Mouse (Mus musculus) kidney, adult 9 months (tissue): ENCODE data around the gene Lipe.
A peak's percentile ranks its signal among the peaks of the same experiment; 100 is the strongest.

Source experiments
- DNase-seq: peaks from one replicate; pipeline ENCODE4 v3.0.0; 2022

Lipe gene

DNA sequence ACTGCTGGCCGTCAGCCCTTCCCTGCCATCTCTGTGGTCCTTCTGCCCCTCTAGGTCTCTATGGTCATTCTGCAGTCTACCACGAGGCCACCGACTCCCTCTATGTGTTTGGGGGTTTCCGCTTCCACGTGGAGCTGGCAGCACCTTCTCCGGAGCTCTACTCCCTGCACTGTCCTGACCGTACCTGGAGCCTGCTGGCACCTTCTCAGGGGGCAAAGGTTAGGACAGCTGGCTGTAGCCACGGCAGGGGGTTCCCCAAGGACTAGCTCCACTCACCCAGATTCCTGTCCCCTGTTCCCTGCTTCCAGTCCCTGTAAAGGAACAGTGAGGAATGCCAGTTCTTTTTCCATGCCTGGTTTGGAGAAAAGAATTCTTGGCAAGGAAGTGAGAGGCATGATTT is 49.6 kb downstream of the Lipe start:
- DNase-seq: peak; percentile 71

DNA sequence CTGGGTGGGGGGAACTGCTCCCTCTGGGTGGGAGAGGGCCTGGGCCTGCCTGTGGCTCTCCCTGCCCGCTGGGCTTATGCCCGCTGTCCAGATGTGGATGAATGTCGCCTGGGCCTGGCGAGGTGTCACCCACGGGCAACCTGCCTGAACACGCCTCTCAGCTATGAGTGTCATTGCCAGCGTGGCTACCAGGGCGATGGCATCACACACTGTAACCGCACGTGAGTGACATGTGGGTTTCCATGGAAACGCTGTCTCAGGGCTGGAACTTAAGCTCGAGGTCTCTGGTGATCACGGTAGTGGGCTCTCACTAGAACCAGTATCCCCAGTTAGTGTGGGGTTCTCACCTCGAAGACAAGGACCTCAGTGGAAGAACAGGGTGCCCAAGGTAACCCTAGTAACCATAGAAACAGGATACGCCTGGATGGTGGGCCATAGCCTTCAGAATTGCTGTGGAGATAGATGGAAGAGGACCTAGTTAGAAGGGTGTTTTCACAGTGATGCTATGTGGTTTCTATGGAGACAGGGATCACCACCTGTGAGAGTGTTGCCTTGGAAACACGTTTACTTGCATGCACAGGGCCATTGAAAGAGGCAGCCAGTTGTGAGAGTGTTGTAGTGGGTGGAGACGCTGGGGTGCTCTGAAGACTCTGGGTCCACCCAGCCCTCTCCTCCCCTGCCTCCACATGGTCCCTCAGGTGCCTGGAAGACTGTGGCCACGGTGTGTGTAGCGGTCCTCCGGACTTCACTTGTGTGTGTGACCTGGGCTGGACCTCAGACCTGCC is 57.3 kb downstream of the Lipe start:
- no peak for DNase-seq

DNA sequence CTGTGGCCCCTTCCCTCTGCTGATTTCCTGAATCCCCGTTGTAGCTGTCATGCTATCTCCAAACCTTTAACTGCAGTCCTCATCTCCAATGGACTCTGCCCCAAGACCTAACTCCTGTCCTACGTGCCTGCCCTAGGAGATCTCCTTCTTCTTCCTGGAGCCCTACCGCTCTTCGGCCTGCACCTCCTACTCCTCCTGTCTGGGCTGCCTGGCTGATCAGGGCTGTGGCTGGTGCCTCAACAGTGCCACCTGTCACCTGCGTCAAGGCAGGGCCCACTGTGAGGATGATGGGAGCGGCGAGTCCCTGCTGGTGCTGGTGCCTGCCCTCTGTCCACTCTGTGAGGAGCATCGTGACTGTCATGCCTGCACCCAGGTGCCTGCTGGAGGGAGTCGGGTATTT is 59.2 kb downstream of the Lipe start:
- DNase-seq: no peak

- DNase-seq: no peak
These were observed 64.0 kb downstream of the Lipe start for GRCm38 (mm10) chr7:25334472-25334871.

DNA sequence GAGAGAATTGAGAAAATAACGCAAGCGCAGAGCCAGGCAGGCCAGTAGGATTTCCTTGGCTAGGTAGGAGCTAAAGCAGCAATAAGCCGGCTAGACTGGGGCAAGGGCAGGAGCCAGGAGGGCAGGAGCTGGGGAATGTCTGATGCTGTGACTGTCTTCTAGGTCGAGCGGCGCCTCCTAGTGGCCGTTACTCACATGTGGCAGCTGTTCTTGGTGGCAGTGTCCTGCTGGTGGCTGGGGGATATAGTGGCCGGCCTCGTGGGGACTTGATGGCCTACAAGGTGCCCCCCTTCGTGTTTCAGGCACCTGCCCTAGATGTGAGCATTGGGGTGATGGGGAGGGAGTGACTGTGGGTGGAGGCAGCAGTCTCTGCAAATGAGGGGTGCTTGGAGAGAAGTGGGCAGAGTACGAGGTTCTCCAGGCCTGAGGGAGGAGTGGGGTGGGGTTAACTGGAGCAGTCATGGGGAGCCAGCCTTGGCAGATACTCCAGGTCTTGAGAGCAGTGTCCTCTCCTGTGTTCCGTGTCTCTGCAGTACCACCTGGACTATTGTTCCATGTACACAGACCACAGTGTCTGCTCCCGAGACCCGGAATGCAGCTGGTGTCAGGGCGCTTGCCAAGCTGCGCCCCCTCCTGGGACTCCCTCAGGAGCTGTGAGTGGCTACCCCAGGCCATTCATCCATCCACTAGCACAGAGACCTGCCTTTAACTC is 64.8 kb downstream of the Lipe start:
- DNase-seq: peak; percentile 82
